Mouse (Mus musculus) bone marrow macrophage, adult 2 months (primary cell): ENCODE results near the gene N4bp3. TPM values are rescaled to one million over a fixed set of nuclear protein-coding genes. Genes with fewer than 3 reads are reported as not detected.
"Not testable (repeated sequence)": the region's sequence is repeated elsewhere in the genome, so short reads cannot be mapped to it uniquely, and the experiment has no call there.

Experiments
- H3K27ac ChIP-seq: 2 replicates; pipeline ENCODE4 v1.5.1; 2012; ENCODE audit warnings: low read depth, low read length; ENCODE audit not compliant: insufficient read depth
- H3K4me1 ChIP-seq: 2 replicates; pipeline ENCODE4 v1.6.1; 2012; ENCODE audit warnings: low read length; ENCODE audit not compliant: control insufficient read depth, insufficient read depth
- H3K4me3 ChIP-seq: 2 replicates; pipeline ENCODE4 v1.5.1; 2012; ENCODE audit warnings: mild to moderate bottlenecking, low read length, moderate library complexity; ENCODE audit not compliant: insufficient read depth
- CTCF ChIP-seq: IDR thresholded peaks from 2 replicates; pipeline ENCODE4 v1.5.1; 2012; ENCODE audit warnings: low read depth, mild to moderate bottlenecking, low read length, moderate library complexity
- POLR2A ChIP-seq: IDR thresholded peaks from 2 replicates; pipeline ENCODE4 v1.6.1; 2012; ENCODE audit warnings: mild to moderate bottlenecking, low read depth, low read length, borderline replicate concordance
- polyA plus RNA-seq: library from polyadenylated mRNA; stranded (reverse); fragments of >200 nt; gene quantifications from 2 replicates; pipeline ENCODE4 v1.2.4, GENCODE M21; 2012; ENCODE audit not compliant: missing spikeins, insufficient read depth, insufficient read length

Gene N4bp3
- polyA plus RNA-seq, 1 experiment, result 9.8 TPM

- peaks cover 23% of the 10 kb centered on the region for H3K4me1 ChIP-seq
- no peak overlapping the region for H3K27ac ChIP-seq
- no peak overlapping the region for H3K4me3 ChIP-seq
- no peak for TF ChIP-seq POLR2A
Observed at GRCm38 (mm10) chr11:51675386-51675785, 24.7 kb upstream of the N4bp3 start.

DNA sequence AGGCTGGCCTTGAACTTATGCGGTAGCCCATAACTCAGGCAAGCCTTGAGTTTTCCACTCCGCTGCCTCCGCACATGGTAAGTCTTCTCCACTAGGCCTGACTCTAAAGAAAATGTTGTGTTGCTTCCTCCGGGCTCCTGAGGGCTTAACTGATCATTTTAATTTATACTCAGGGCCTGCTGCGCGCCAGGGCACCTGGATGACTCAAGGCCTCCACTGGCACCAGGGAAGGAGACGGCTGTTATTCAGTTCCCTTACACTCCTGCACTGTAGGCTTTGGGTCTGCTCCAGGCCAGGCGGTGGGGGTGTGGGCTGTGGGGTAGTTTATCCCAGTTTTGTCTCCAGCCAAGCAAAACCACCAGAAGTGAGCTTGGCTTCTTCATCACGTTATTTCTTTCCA, 22.6 kb upstream of the N4bp3 start:
- H3K4me3 ChIP-seq, result no peak overlapping the region
- H3K27ac ChIP-seq, result no peak overlapping the region
- TF ChIP-seq CTCF, result no peak
- TF ChIP-seq POLR2A, result no peak
- H3K4me1 ChIP-seq, result peaks cover 19% of the 10 kb centered on the region

DNA sequence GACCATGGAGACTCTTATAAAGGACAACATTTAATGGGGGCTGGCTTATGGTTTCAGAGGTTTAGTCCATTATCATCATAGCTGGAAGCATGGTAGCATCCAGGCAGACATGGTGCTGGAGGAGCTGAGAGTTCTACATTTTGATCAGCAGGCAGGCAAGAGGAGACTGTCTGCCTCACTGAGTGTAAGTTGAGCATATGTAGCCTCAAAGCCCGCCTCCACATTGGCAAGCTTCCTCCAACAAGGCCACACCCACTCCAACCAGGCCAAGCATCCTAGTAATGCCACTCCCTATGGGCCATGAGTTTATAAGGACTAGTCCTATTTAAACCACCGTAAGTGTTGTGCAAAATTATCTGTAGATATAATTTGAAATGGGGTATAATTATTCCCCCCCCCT, 20.7 kb upstream of the N4bp3 start:
- Histone ChIP-seq H3K27ac (no peak overlapping the region), H3K4me3 (no peak overlapping the region), H3K4me1 (peaks cover 5% of the 10 kb centered on the region; the same call in 1 of the 2 replicates)
- no peak for TF ChIP-seq POLR2A

DNA sequence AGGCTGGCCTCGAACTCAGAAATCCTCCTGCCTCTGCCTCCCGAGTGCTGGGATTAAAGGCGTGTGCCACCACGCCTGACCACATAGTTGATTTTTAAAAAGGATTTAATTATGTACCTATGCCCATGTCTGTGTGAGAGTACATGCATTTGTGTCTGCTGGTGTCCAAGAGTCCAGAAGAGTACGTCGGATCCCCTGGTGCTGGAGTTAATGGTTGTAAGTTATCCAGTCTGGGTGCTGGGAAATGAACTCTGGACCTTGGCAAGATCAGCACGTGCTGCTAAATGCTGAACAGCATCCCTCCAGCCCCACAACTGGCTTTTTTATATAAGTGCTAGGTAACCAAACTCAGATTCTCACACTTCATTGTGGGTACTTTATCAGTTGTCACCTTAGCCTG, 20.2 kb upstream of the N4bp3 start:
- TF ChIP-seq CTCF (no peak), POLR2A (no peak)
- Histone ChIP-seq H3K4me1 (peaks cover 5% of the 10 kb centered on the region; the same call in 1 of the 2 replicates), H3K4me3 (no peak overlapping the region), H3K27ac (no peak overlapping the region)

- not testable (repeated sequence) for H3K4me3 ChIP-seq, H3K27ac ChIP-seq, H3K4me1 ChIP-seq
Observed at GRCm38 (mm10) chr11:51664747-51665146, 14.1 kb upstream of the N4bp3 start.

DNA sequence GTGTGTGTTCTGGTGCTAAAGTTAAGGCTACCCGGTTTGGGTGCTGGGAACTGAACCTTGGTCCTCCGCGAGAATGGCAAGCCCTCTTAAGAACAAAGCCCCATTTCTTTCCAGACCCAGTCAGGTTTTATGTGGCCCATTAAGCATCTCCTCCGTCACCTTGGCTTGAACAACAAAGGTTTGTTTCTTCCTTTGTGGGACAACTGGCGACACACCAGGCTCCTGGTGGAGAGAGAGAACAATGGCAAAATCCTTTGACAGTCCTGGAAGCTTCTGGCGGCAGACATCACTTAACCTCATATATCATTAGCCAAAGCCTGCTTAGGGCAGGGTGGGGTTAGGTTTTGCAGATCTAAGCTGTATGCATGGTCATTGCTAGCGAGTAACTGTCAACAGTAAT, 12.0 kb upstream of the N4bp3 start:
- no peak overlapping the region for H3K27ac ChIP-seq
- no peak for TF ChIP-seq CTCF
- no peak for TF ChIP-seq POLR2A
- peaks cover 8% of the 10 kb centered on the region for H3K4me1 ChIP-seq
- no peak overlapping the region for H3K4me3 ChIP-seq

DNA sequence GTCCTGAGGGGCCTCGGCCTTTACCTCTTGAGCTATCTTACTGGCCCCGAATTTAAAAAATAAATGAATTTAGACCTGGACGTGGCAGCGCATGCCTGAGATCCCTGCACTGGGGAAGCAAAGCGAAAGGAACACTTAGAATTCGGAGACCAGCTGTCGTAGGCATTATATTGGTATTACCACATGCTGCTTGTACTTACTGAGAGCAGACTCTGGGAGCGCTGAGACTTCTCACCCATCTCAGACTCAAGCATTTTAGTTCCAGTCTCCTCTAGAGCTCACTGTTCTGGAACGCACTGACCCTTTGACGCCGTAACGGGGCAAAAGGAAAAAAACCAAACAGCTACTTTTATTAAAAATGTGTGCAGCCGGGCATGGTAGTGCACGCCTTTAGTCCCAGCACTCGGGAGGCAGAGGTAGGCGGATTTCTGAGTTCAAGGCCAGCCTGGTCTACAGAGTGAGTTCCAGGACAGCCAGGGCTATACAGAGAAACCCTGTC, 11.3 kb upstream of the N4bp3 start:
- H3K4me1 ChIP-seq, result peaks cover 8% of the 10 kb centered on the region
- TF ChIP-seq POLR2A, result no peak
- TF ChIP-seq CTCF, result no peak
- no peak overlapping the region for H3K4me3 ChIP-seq
- no peak overlapping the region for H3K27ac ChIP-seq

DNA sequence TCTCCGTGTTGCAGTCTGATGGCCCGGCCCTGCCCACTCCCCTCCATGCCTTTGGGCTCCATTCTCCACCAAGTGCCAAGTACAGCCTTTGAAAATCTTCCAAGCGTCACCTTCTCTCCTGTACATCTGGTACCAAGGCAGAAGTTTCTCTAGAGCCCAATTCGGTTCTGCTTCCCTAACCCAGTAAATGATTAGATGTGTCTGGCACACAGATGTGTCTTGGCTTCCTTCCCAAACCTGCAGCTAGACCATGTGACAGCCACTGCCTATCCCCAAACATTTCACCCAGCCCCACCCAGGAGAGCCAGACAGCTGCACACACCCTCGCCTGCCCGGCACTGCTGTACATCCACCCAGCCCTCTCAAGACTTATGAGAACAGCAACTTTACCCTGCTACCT, 8.1 kb upstream of the N4bp3 start:
- no peak overlapping the region for H3K27ac ChIP-seq
- H3K4me3 ChIP-seq, result no peak overlapping the region
- H3K4me1 ChIP-seq, result peaks cover 8% of the 10 kb centered on the region
- no peak for TF ChIP-seq POLR2A
- TF ChIP-seq CTCF, result no peak

- Histone ChIP-seq H3K4me3 (no peak overlapping the region), H3K27ac (no peak overlapping the region), H3K4me1 (peaks cover 8% of the 10 kb centered on the region)
- no peak for TF ChIP-seq CTCF
- no peak for TF ChIP-seq POLR2A
Observed at GRCm38 (mm10) chr11:51658291-51658690, 7.6 kb upstream of the N4bp3 start.

GRCm38 (mm10) chr11:51656798-51657521, 6.3 kb upstream of the N4bp3 start:
- Histone ChIP-seq H3K27ac (no peak overlapping the region), H3K4me1 (peaks cover 8% of the 10 kb centered on the region), H3K4me3 (no peak overlapping the region)
- TF ChIP-seq POLR2A (no peak), CTCF (no peak)

DNA sequence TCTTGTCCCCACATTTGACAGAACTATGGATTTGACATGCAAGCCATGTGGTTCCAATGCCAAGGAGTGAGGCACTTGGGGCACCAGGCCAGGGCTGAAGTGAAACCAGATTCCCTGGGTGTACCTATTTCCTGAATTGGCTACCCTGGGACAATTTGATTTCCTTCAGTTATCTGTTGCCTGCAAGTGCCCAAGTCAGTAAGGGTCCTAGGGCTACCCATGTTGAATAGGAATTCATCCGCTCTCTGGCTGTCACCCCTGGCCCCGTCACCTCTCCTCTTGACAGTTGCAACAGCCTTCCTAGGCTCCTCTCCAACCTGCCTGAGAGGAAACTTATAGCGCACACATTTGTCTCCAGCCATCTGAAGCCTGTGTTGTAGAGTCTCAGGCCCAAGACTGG, 4.2 kb upstream of the N4bp3 start:
- Histone ChIP-seq H3K27ac (no peak overlapping the region), H3K4me3 (no peak overlapping the region), H3K4me1 (peaks cover 8% of the 10 kb centered on the region)
- TF ChIP-seq CTCF, result no peak
- no peak for TF ChIP-seq POLR2A
